Mouse (Mus musculus): ENCODE results near the gene Gm10972. TPM values are rescaled to one million over a fixed set of nuclear protein-coding genes. Genes with fewer than 3 reads are reported as not detected.
"Not testable (repeated sequence)": the region's sequence is repeated elsewhere in the genome, so short reads cannot be mapped to it uniquely, and the experiment has no call there.

Gene Gm10972
- polyA plus RNA-seq, 2 experiments = not detected

- Histone ChIP-seq H3K4me2 (replicated peaks; ENCODE audit: low read depth, low read length, severe bottlenecking) (no peak overlapping the region), H3K9ac (ENCODE audit: low read depth, low read length, severe bottlenecking) (no peak overlapping the region), H3K36me3 (ENCODE audit: control insufficient read depth, insufficient read depth, low read length) (no peaks in the 10 kb centered on the region), H3K4me3 (replicated peaks; ENCODE audit: low read length) (no peak overlapping the region), H3K27ac (replicated peaks; ENCODE audit: low read depth, low read length) (no peak overlapping the region), H3K27me3 (ENCODE audit: control insufficient read depth, insufficient read depth, low read length) (no peaks in the 10 kb centered on the region), H3K4me1 (ENCODE audit: control insufficient read depth, insufficient read depth, low read length) (no peaks in the 10 kb centered on the region), H3K9me3 (ENCODE audit: control insufficient read depth, low read length) (no peaks in the 10 kb centered on the region)
- WGBS = 87% methylated on average over 16 of the region's 16 CpGs
- TF ChIP-seq POLR2A (IDR thresholded peaks at IDR 0.05; ENCODE audit: borderline replicate concordance, extremely low read depth, insufficient read depth, insufficient read length) = no peak
- DNase-seq (ENCODE audit: low spot score) (no peak), ATAC-seq (ENCODE audit: low FRiP score, low read depth) (no peak)
These were observed 37.9 kb downstream of the Gm10972 start for GRCm38 (mm10) chr3:94680783-94681182.

GRCm38 (mm10) chr3:94683646-94684045 lies 40.7 kb downstream of the Gm10972 start:
- no peaks in the 10 kb centered on the region for H3K4me1 ChIP-seq (ENCODE audit: control insufficient read depth, insufficient read depth, low read length)
- no peak overlapping the region for H3K4me2 ChIP-seq (replicated peaks; ENCODE audit: low read depth, low read length, severe bottlenecking)
- no peaks in the 10 kb centered on the region for H3K9me3 ChIP-seq (ENCODE audit: control insufficient read depth, low read length)
- no peak for ATAC-seq (ENCODE audit: low FRiP score, low read depth)
- no peaks in the 10 kb centered on the region for H3K36me3 ChIP-seq (ENCODE audit: control insufficient read depth, insufficient read depth, low read length)
- no peak for TF ChIP-seq POLR2A (IDR thresholded peaks at IDR 0.05; ENCODE audit: borderline replicate concordance, extremely low read depth, insufficient read depth, insufficient read length)
- H3K27me3 ChIP-seq (ENCODE audit: control insufficient read depth, insufficient read depth, low read length) = no peaks in the 10 kb centered on the region
- no peak for DNase-seq (ENCODE audit: low spot score)
- H3K9ac ChIP-seq (ENCODE audit: low read depth, low read length, severe bottlenecking) = no peak overlapping the region
- H3K4me3 ChIP-seq (replicated peaks; ENCODE audit: low read length) = no peak overlapping the region
- 66% methylated on average over 6 of the region's 6 CpGs for WGBS
- no peak overlapping the region for H3K27ac ChIP-seq (replicated peaks; ENCODE audit: low read depth, low read length)

GRCm38 (mm10) chr3:94685989-94686772 lies 43.3 kb downstream of the Gm10972 start:
- WGBS = 89% methylated on average over 8 of the region's 8 CpGs
- H3K27ac ChIP-seq (replicated peaks; ENCODE audit: low read depth, low read length); H3K4me3 ChIP-seq (replicated peaks; ENCODE audit: low read length); H3K9me3 ChIP-seq (ENCODE audit: control insufficient read depth, low read length); H3K9ac ChIP-seq (ENCODE audit: low read depth, low read length, severe bottlenecking); DNase-seq (ENCODE audit: low spot score); H3K4me2 ChIP-seq (replicated peaks; ENCODE audit: low read depth, low read length, severe bottlenecking); H3K36me3 ChIP-seq (ENCODE audit: control insufficient read depth, insufficient read depth, low read length); ATAC-seq (ENCODE audit: low FRiP score, low read depth); H3K4me1 ChIP-seq (ENCODE audit: control insufficient read depth, insufficient read depth, low read length); H3K27me3 ChIP-seq (ENCODE audit: control insufficient read depth, insufficient read depth, low read length): not testable (repeated sequence)

GRCm38 (mm10) chr3:94688698-94689097 lies 45.8 kb downstream of the Gm10972 start:
- H3K36me3 ChIP-seq (ENCODE audit: control insufficient read depth, insufficient read depth, low read length); H3K9me3 ChIP-seq (ENCODE audit: control insufficient read depth, low read length); H3K27me3 ChIP-seq (ENCODE audit: control insufficient read depth, insufficient read depth, low read length); DNase-seq (ENCODE audit: low spot score); H3K4me3 ChIP-seq (replicated peaks; ENCODE audit: low read length); H3K27ac ChIP-seq (replicated peaks; ENCODE audit: low read depth, low read length); H3K4me2 ChIP-seq (replicated peaks; ENCODE audit: low read depth, low read length, severe bottlenecking); H3K9ac ChIP-seq (ENCODE audit: low read depth, low read length, severe bottlenecking); ATAC-seq (ENCODE audit: low FRiP score, low read depth); H3K4me1 ChIP-seq (ENCODE audit: control insufficient read depth, insufficient read depth, low read length): not testable (repeated sequence)
- 81% methylated on average over 3 of the region's 3 CpGs for WGBS

GRCm38 (mm10) chr3:94689195-94689594 lies 46.3 kb downstream of the Gm10972 start:
- DNase-seq (ENCODE audit: low spot score); H3K4me1 ChIP-seq (ENCODE audit: control insufficient read depth, insufficient read depth, low read length); H3K27me3 ChIP-seq (ENCODE audit: control insufficient read depth, insufficient read depth, low read length); H3K27ac ChIP-seq (replicated peaks; ENCODE audit: low read depth, low read length); H3K9ac ChIP-seq (ENCODE audit: low read depth, low read length, severe bottlenecking); ATAC-seq (ENCODE audit: low FRiP score, low read depth); H3K4me3 ChIP-seq (replicated peaks; ENCODE audit: low read length); H3K4me2 ChIP-seq (replicated peaks; ENCODE audit: low read depth, low read length, severe bottlenecking); H3K9me3 ChIP-seq (ENCODE audit: control insufficient read depth, low read length); H3K36me3 ChIP-seq (ENCODE audit: control insufficient read depth, insufficient read depth, low read length): not testable (repeated sequence)
- WGBS = 57% methylated on average over 1 of the region's 1 CpGs

- H3K4me1 ChIP-seq (ENCODE audit: control insufficient read depth, insufficient read depth, low read length); H3K9me3 ChIP-seq (ENCODE audit: control insufficient read depth, low read length); H3K9ac ChIP-seq (ENCODE audit: low read depth, low read length, severe bottlenecking); DNase-seq (ENCODE audit: low spot score); ATAC-seq (ENCODE audit: low FRiP score, low read depth); H3K4me2 ChIP-seq (replicated peaks; ENCODE audit: low read depth, low read length, severe bottlenecking); H3K27me3 ChIP-seq (ENCODE audit: control insufficient read depth, insufficient read depth, low read length); H3K4me3 ChIP-seq (replicated peaks; ENCODE audit: low read length); H3K36me3 ChIP-seq (ENCODE audit: control insufficient read depth, insufficient read depth, low read length); H3K27ac ChIP-seq (replicated peaks; ENCODE audit: low read depth, low read length): not testable (repeated sequence)
- 47% methylated on average over 6 of the region's 6 CpGs for WGBS
These were observed 47.2 kb downstream of the Gm10972 start for GRCm38 (mm10) chr3:94690162-94690561.
